Mouse (Mus musculus) MEL (cell line): ENCODE measurements around the gene Akt3.

ENCODE experiments used
- CTCF ChIP-seq, 3 experiments: IDR thresholded peaks in 2 of 3; conservative IDR thresholded peaks in 1 of 3; 2 replicates each; pipeline ENCODE4 v1.5.1; 2011 to 2012; ENCODE audit warnings: low read length in 3 of 3, low read depth in 2 of 3, mild to moderate bottlenecking in 2 of 3, improper control_type of control experiment in 1 of 3, inconsistent platforms in 1 of 3, mixed read lengths in 1 of 3, moderate library complexity in 1 of 3; ENCODE audit not compliant: control insufficient read depth in 1 of 3, insufficient read depth in 1 of 3, poor library complexity in 1 of 3, severe bottlenecking in 1 of 3
- ETS1 ChIP-seq: IDR thresholded peaks from 2 replicates; pipeline ENCODE4 v1.6.1; 2012; ENCODE audit warnings: low read depth, mild to moderate bottlenecking, inconsistent platforms, low read length, improper control_type of control experiment, moderate library complexity
- GATA1 ChIP-seq: IDR thresholded peaks from 2 replicates; pipeline ENCODE4 v1.6.1; 2011; ENCODE audit warnings: low read depth, low read length, improper control_type of control experiment
- MAX ChIP-seq: IDR thresholded peaks from 2 replicates; pipeline ENCODE4 v1.6.1; 2011; ENCODE audit warnings: low read length, improper control_type of control experiment
- NELFE ChIP-seq: IDR thresholded peaks from 2 replicates; pipeline ENCODE4 v1.6.1; 2011; ENCODE audit warnings: low read depth, low read length, improper control_type of control experiment

GRCm38 (mm10) chr1:177126674-177127073 is 131.3 kb downstream of the Akt3 start:
- TF ChIP-seq GATA1 (no peak), ETS1 (no peak), CTCF (IDR thresholded peaks at IDR 0.05 in 2 of 3, conservative IDR thresholded peaks at IDR 0.05 in 1 of 3; ENCODE audit: control insufficient read depth in 1 of 3, insufficient read depth in 1 of 3, low read depth in 2 of 3, low read length in 3 of 3, poor library complexity in 1 of 3, severe bottlenecking in 1 of 3) (no peak), NELFE (no peak), MAX (no peak)
